Mouse (Mus musculus) midbrain, embryonic 15.5 days (tissue): ENCODE data around the gene Fcgr3. TPM values are rescaled to one million over a fixed set of nuclear protein-coding genes. Genes with fewer than 3 reads are reported as not detected.
"Not testable (repeated sequence)": the region's sequence is repeated elsewhere in the genome, so short reads cannot be mapped to it uniquely, and the experiment has no call there.

Source experiments
- ATAC-seq: fragments of 200-750 bp; cut with Nextera tagmentation; replicated peaks from 2 replicates; pipeline ENCODE4 v1.8.0; 2017; ENCODE audit warnings: moderate TSS enrichment
- H3K27ac ChIP-seq: fragments of 300-500 bp; sonication (generic); 2 replicates; pipeline ENCODE4 v1.5.1; 2015; ENCODE audit warnings: mild to moderate bottlenecking, inconsistent platforms
- H3K27me3 ChIP-seq: fragments of 300-500 bp; sonication (generic); replicated peaks from 2 replicates; pipeline ENCODE4 v1.6.1; 2015; ENCODE audit warnings: inconsistent platforms
- H3K36me3 ChIP-seq: fragments of 300-500 bp; sonication (generic); replicated peaks from 2 replicates; pipeline ENCODE4 v1.6.1; 2015; ENCODE audit warnings: inconsistent platforms
- H3K4me1 ChIP-seq: fragments of 300-500 bp; sonication (generic); 2 replicates; pipeline ENCODE4 v1.6.1; 2015; ENCODE audit warnings: inconsistent platforms
- H3K4me2 ChIP-seq: fragments of 300-500 bp; sonication (generic); 2 replicates; pipeline ENCODE4 v1.6.1; 2015; ENCODE audit warnings: inconsistent platforms, mild to moderate bottlenecking, moderate library complexity
- H3K4me3 ChIP-seq: fragments of 300-500 bp; sonication (generic); 2 replicates; pipeline ENCODE4 v1.5.1; 2015; ENCODE audit warnings: mild to moderate bottlenecking, inconsistent platforms
- H3K9ac ChIP-seq: fragments of 300-500 bp; sonication (generic); 2 replicates; pipeline ENCODE4 v1.6.1; 2015; ENCODE audit warnings: mild to moderate bottlenecking, inconsistent platforms
- H3K9me3 ChIP-seq: fragments of 300-500 bp; sonication (generic); 2 replicates; pipeline ENCODE4 v1.6.1; 2016; ENCODE audit warnings: inconsistent platforms
- WGBS: fragments of 180-500 bp; shearing (Covaris S2); methylation state at CpG from one replicate; pipeline ENCODE4 v1.1.7; 2015; ENCODE audit warnings: mixed read lengths; 5-methylcytosine and 5-hydroxymethylcytosine counted together
- polyA plus RNA-seq: library from polyadenylated mRNA; unstranded; fragments of >200 nt; fragmentation: Nextera tagmentation; extraction: Ambion mirVana; gene quantifications from 2 replicates; pipeline ENCODE4 v1.2.1, GENCODE M21; 2015

The Fcgr3 gene
- polyA plus RNA-seq, 1 experiment from 2014 or later, result 10.7 TPM

GRCm38 (mm10) chr1:171079825-171080224 lies 15.1 kb upstream of the Fcgr3 start:
- peaks cover 12% of the 10 kb centered on the region for H3K27me3 ChIP-seq
- peak; percentile 18 for ATAC-seq
- H3K9me3 ChIP-seq, H3K4me1 ChIP-seq, H3K27ac ChIP-seq, H3K9ac ChIP-seq, H3K4me2 ChIP-seq, H3K4me3 ChIP-seq, H3K36me3 ChIP-seq: not testable (repeated sequence)
- no CpG with 5 or more reads among the region's 43 CpGs for WGBS

DNA sequence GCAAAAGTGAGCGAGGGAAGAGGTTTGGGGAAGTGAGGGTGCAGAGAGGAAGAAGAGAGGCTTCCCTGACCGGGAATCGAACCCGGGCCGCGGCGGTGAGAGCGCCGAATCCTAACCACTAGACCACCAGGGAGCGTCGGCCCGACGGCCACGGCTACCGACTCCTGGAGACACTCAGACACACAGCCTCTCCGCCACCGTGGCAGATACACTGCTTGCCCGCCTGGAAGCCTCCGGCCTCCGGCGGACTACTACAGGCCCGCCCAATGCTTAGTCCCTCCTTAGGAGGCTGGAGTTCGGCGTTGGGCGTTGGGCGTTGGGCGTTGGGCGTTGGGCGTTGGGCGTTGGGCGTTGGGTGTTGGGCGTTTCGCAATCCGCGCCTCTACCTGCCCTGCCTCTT lies 14.6 kb upstream of the Fcgr3 start:
- not testable (repeated sequence) for H3K9ac ChIP-seq, H3K4me2 ChIP-seq, H3K4me1 ChIP-seq, H3K36me3 ChIP-seq, H3K4me3 ChIP-seq, H3K9me3 ChIP-seq, H3K27ac ChIP-seq
- 0% methylated on average over 1 of the region's 35 CpGs for WGBS
- peak; percentile 34; the same call in 1 of the 2 replicates for ATAC-seq
- H3K27me3 ChIP-seq, result peaks cover 13% of the 10 kb centered on the region

- H3K36me3 ChIP-seq, H3K9me3 ChIP-seq, ATAC-seq, H3K4me1 ChIP-seq, H3K9ac ChIP-seq, H3K27ac ChIP-seq: not testable (repeated sequence)
- peak overlapping the region; percentile 18 for H3K4me3 ChIP-seq
- H3K4me2 ChIP-seq, result peak overlapping the region; percentile 44
- 20% methylated on average over 12 of the region's 12 CpGs for WGBS
- peaks cover 20% of the 10 kb centered on the region for H3K27me3 ChIP-seq
These were observed 13.7 kb upstream of the Fcgr3 start for GRCm38 (mm10) chr1:171078419-171078818.

DNA sequence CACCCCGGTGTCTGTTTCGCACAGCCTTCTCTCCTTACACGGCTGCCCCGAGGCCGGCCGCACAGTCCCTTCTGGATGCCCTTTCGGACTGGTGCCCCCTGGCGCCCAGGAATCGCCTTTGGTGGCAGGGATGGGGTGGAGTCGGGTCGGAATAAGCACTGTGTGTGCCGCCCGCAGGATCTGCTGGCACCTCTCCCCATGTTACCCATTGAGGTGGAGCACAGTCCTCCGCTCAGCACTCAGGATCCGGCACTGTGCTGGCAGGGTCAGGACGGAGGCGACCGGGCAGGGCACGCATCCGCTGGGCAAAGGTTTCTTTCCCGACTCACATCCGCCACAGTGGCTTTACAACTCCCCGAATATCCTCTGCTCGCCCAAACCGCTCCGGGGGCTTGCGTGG lies 13.2 kb upstream of the Fcgr3 start:
- H3K9ac ChIP-seq, H3K9me3 ChIP-seq, H3K4me1 ChIP-seq, H3K36me3 ChIP-seq, H3K27ac ChIP-seq: not testable (repeated sequence)
- Histone ChIP-seq H3K4me2 (peak overlapping the region; percentile 44), H3K27me3 (peaks cover 20% of the 10 kb centered on the region), H3K4me3 (peak overlapping the region; percentile 25)
- WGBS, result 4% methylated on average over 20 of the region's 27 CpGs
- ATAC-seq, result peak; percentile 24

DNA sequence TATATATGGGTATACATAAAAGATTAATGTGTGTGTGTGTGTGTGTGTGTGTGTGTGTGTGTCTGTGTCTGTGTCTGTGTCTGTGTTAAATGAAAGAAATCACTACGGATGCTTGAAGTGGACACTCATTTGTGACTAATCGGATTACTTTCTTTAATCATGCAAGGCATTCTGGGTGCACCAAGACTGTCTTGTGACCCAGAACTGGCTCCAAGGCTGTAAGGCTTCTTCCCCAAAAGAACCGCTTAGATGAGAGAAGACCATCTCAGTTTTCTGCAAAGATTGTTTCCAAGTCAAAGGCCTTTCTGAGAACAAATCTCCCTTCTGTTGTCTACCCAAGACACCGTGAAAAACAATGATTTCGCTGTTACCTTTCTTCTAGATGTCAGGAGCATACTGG lies 12.5 kb upstream of the Fcgr3 start:
- not testable (repeated sequence) for H3K4me2 ChIP-seq, H3K27ac ChIP-seq, H3K4me3 ChIP-seq, H3K36me3 ChIP-seq, ATAC-seq, H3K4me1 ChIP-seq, H3K9ac ChIP-seq, H3K9me3 ChIP-seq
- WGBS, result 29% methylated on average over 5 of the region's 5 CpGs
- peaks cover 20% of the 10 kb centered on the region for H3K27me3 ChIP-seq

DNA sequence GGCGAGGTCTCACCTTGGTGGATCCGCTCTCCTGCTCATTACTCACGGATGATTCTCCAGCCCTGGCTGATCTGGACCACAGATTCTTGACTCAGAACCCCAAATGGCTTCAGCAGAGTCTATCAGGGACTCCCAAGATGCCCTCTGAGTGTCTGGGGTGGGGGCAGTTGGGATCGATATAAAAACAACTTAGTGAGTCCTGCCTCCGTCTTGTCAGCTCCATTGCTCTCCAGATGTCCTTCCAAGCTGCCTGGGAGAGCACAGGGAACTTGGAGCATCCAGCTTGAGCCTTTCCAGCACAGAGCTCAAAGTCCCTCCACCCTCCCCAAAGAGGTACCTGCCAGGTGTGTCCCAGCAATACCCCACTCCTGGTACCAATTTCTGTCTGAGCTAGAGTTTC lies 11.4 kb upstream of the Fcgr3 start:
- H3K4me1 ChIP-seq, ATAC-seq, H3K4me2 ChIP-seq, H3K9ac ChIP-seq, H3K27ac ChIP-seq, H3K9me3 ChIP-seq, H3K36me3 ChIP-seq, H3K4me3 ChIP-seq: not testable (repeated sequence)
- 73% methylated on average over 5 of the region's 5 CpGs for WGBS
- H3K27me3 ChIP-seq, result peaks cover 15% of the 10 kb centered on the region

GRCm38 (mm10) chr1:171074283-171074682 lies 9.5 kb upstream of the Fcgr3 start:
- not testable (repeated sequence) for H3K4me1 ChIP-seq, H3K4me3 ChIP-seq, H3K27ac ChIP-seq, H3K4me2 ChIP-seq, H3K9ac ChIP-seq, H3K9me3 ChIP-seq, H3K36me3 ChIP-seq
- peak; percentile 22 for ATAC-seq
- H3K27me3 ChIP-seq, result peaks cover 23% of the 10 kb centered on the region
- WGBS, result 21% methylated on average over 8 of the region's 10 CpGs

DNA sequence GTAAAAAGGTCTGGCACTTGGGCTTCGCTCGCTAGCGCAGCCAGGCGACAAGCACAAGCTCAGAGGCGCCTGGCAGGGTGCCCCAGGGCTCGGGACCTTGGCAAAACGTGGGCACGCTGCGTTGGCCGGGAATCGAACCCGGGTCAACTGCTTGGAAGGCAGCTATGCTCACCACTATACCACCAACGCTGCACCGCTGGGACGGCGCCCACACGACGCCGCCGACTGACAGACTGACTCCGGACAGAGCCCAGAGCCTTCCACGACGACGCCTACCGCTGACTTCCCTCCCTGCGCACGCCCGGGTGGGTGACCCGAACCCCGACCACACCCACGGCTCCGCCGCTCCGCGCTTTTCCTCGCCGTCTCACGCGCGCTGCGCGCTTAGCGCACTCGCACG lies 7.5 kb upstream of the Fcgr3 start:
- not testable (repeated sequence) for H3K4me1 ChIP-seq, H3K27ac ChIP-seq, H3K4me3 ChIP-seq, H3K36me3 ChIP-seq, H3K9me3 ChIP-seq, H3K4me2 ChIP-seq, H3K9ac ChIP-seq
- peak; percentile 19 for ATAC-seq
- no CpG with 5 or more reads among the region's 45 CpGs for WGBS
- peaks cover 22% of the 10 kb centered on the region for H3K27me3 ChIP-seq

GRCm38 (mm10) chr1:171071726-171072125 lies 7.0 kb upstream of the Fcgr3 start:
- H3K9me3 ChIP-seq, H3K4me3 ChIP-seq, H3K4me1 ChIP-seq, H3K36me3 ChIP-seq, H3K4me2 ChIP-seq, H3K9ac ChIP-seq, H3K27ac ChIP-seq: not testable (repeated sequence)
- H3K27me3 ChIP-seq, result peaks cover 20% of the 10 kb centered on the region
- no CpG with 5 or more reads among the region's 35 CpGs for WGBS
- peak; percentile 34; the same call in 1 of the 2 replicates for ATAC-seq

- WGBS, result 23% methylated on average over 15 of the region's 16 CpGs
- not testable (repeated sequence) for H3K4me3 ChIP-seq, H3K9me3 ChIP-seq, H3K36me3 ChIP-seq, ATAC-seq, H3K4me1 ChIP-seq, H3K9ac ChIP-seq, H3K27ac ChIP-seq
- H3K4me2 ChIP-seq, result peak overlapping the region; percentile 21; the same call in 1 of the 2 replicates
- peaks cover 24% of the 10 kb centered on the region for H3K27me3 ChIP-seq
These were observed 6.1 kb upstream of the Fcgr3 start for GRCm38 (mm10) chr1:171070879-171071278.

- H3K27me3 ChIP-seq, result peaks cover 30% of the 10 kb centered on the region
- not testable (repeated sequence) for ATAC-seq, H3K9me3 ChIP-seq, H3K36me3 ChIP-seq, H3K9ac ChIP-seq, H3K4me2 ChIP-seq, H3K27ac ChIP-seq, H3K4me1 ChIP-seq, H3K4me3 ChIP-seq
- WGBS, result 64% methylated on average over 3 of the region's 3 CpGs
These were observed 4.8 kb upstream of the Fcgr3 start for GRCm38 (mm10) chr1:171069508-171069907.

DNA sequence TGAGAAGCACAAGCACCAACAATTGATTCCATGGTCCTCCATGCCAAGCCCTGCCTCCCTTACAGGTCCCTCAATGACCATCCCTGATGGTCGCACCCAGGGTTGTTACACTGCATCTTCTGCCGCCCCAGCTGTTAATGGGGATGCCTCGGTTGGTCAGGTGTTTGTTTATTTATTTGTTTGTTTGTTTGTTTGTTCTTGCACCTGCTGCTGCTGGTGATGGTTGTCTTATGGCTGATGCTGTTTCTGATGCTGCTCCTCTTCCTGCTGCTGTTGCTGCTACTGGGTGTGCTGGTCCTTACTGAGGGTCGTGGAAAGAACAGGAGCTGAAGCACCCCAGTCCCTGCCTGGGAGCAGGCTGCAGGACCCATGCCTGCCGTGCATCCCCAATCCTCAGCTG lies 3.2 kb upstream of the Fcgr3 start:
- WGBS, result 56% methylated on average over 5 of the region's 5 CpGs
- H3K27me3 ChIP-seq, result peaks cover 35% of the 10 kb centered on the region
- not testable (repeated sequence) for ATAC-seq

DNA sequence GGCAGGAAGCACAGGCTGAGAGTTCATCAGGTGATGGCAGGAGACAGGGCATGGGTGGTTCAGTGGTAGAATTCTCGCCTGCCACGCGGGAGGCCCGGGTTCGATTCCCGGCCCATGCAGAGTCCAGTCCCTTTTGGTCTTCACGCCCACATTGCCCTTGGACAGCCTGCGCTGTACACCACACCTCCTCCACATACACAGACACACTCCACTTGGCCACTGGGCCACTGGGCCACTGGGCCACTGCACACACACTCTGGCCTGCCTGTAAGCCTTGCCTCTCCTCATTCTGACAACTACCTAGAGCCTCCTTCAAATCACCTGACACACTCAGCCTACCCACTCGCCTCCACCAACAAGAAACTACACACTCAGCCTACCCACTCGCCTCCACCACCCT lies 1.8 kb upstream of the Fcgr3 start:
- WGBS, result 15% methylated on average over 3 of the region's 10 CpGs
- H3K27me3 ChIP-seq, result peaks cover 39% of the 10 kb centered on the region
- H3K4me1 ChIP-seq, H3K4me2 ChIP-seq, H3K36me3 ChIP-seq, H3K27ac ChIP-seq, H3K9ac ChIP-seq, H3K9me3 ChIP-seq, H3K4me3 ChIP-seq: not testable (repeated sequence)
- ATAC-seq, result peak; percentile 28; the same call in 1 of the 2 replicates

More for the DNA sequence above, 3.2 kb upstream of the Fcgr3 start:
- not testable (repeated sequence) for H3K27ac ChIP-seq, H3K4me3 ChIP-seq, H3K4me2 ChIP-seq, H3K36me3 ChIP-seq, H3K9me3 ChIP-seq, H3K4me1 ChIP-seq, H3K9ac ChIP-seq

- ATAC-seq, result peak; percentile 25
- H3K36me3 ChIP-seq, H3K9me3 ChIP-seq, H3K9ac ChIP-seq, H3K27ac ChIP-seq, H3K4me1 ChIP-seq: not testable (repeated sequence)
- Histone ChIP-seq H3K27me3 (peaks cover 42% of the 10 kb centered on the region), H3K4me3 (peak overlapping the region; percentile 17; the same call in 1 of the 2 replicates), H3K4me2 (peak overlapping the region; percentile 32)
- 6% methylated on average over 32 of the region's 45 CpGs for WGBS
These were observed 1.0 kb upstream of the Fcgr3 start for GRCm38 (mm10) chr1:171065768-171066167.
